Mouse (Mus musculus) erythroblast, embryonic 14.5 days (primary cell): Measurements from ENCODE around the gene Lrrc25.

Source experiments
- GATA1 ChIP-seq: IDR thresholded peaks from 2 replicates; pipeline ENCODE4 v1.6.1; 2012; ENCODE audit warnings: low read length, inconsistent platforms, mixed read lengths
- TAL1 ChIP-seq: IDR thresholded peaks from 3 replicates; pipeline ENCODE4 v1.6.1; 2012; ENCODE audit warnings: low read length, inconsistent platforms, mixed read lengths

DNA sequence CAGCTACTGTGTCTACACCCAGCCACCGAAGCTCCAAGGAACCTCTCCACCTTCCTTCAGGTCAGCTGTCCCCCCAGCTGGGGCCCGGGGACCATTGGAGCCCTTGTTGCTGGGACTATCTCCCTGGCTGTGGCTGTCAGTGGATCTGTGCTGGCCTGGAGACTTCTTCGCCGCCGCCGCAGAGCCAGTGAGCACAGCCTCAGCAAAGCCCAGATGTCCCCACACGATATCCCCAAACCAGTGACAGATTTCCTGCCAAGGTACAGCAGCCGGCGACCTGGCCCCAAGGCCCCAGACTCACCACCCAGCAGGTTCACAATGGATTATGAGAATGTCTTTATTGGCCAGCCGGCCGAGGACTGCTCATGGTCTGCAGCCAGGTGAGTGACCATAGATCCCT is 2.0 kb downstream of the Lrrc25 start:
- no peak for TF ChIP-seq GATA1
- TF ChIP-seq TAL1 = no peak; the same call in 2 of the 3 replicates
